Mouse (Mus musculus): ENCODE results near the gene Efcab5. TPM values are rescaled to one million over a fixed set of nuclear protein-coding genes. Genes with fewer than 3 reads are reported as not detected.

Gene Efcab5
- polyA plus RNA-seq, 1 experiment from 2014 or later, result 0.13 TPM

DNA sequence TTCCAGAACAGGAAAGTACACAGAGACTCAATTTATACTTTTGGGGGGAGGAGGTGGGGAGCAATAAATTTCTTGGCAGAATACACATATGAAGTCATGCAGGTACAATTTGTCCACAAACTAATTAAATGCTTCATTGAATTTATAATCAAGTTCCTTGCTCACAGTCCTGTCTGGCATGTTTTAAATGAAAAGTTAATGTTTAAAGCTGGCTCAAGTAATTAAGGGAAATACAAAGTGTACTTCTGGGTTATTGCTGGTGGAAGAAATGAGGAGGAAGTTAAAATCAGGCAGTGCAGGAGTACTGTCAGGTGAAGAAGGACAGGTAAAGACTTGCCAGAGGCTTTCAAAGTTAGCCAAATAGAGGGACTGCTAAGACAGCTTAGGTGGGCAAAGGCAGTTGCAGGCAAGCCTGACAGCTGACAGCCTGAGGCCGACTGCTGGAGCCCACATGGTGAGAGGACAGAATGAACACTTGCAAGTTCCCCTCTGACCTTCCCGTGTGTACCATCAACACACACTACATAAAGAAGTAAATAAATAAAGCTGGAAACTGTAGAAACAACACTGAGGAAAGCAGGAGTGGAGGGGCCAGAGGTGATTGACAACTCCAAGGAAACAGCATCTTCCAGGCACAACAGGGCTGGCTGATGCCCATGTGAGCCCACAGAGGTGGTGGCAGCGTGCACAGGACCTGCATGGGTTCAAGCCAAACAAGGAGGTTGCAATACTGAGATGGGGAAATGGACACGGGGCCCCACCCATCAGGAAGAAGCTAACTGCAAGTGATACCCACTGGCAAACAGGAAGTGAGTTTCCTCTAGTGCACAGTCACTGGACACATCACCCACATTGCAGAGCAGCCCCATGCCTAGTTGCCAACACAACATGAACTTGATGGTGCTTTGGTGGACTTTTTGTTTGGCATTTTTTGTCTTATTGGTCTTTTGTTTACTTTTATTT, 7.7 kb upstream of the Efcab5 start:
- Histone ChIP-seq H3K36me3 (no peaks in the 10 kb centered on the region), H3K9ac (no peak overlapping the region), H3K4me1 (peaks cover 36% of the 10 kb centered on the region), H3K4me3 (no peak overlapping the region), H3K27ac (replicated peaks) (peak overlapping the region; percentile 78), H3K9me3 (no peaks in the 10 kb centered on the region), H3K27me3 (replicated peaks) (no peaks in the 10 kb centered on the region), H3K4me2 (no peak overlapping the region)
- 45% methylated on average over 4 of the region's 4 CpGs for WGBS
- no peak for ATAC-seq (ENCODE audit: extremely low read depth, insufficient number of reproducible peaks, low FRiP score, low TSS enrichment)

DNA sequence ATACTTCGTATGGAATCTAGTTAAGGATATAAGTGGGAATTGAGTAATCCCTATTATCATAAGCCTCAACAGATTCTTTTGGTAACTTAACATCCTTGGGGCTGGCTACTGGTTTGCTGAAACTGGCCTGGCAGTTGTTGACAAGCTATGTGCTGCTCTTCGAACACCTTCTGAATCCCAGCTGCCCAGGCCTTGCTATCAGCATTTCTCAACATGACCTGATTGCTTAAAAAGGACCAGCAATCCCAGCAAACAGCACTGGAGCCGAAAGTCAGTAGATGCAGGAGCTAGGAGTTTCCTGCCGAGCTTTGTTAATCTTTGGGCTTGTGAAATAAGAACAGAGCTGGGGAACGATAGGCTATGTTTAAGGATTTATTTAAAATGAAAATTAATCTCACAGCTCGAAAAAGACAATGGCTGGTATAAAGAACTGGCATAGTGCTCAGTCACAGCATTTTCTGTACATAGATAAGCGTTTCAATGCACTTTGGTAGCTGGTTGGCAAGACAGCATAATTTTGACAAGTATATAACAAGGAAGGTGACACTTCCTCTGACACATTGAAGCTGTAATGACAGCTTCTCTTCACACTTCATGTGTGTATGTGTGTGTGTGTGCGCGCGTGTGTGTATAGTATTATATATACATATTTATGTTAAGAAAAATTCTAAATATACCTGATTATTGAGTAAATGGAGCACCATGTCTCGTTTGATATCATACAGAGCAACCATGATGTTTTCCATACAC, 6.8 kb upstream of the Efcab5 start:
- H3K9me3 ChIP-seq, result no peaks in the 10 kb centered on the region
- H3K27ac ChIP-seq (replicated peaks), result peak overlapping the region; percentile 78
- H3K9ac ChIP-seq, result no peak overlapping the region
- H3K4me1 ChIP-seq, result peaks cover 36% of the 10 kb centered on the region
- peak overlapping the region; percentile 23 for H3K4me2 ChIP-seq
- no peaks in the 10 kb centered on the region for H3K27me3 ChIP-seq (replicated peaks)
- no peak overlapping the region for H3K4me3 ChIP-seq
- H3K36me3 ChIP-seq, result no peaks in the 10 kb centered on the region
- 42% methylated on average over 11 of the region's 11 CpGs for WGBS
- ATAC-seq (ENCODE audit: extremely low read depth, insufficient number of reproducible peaks, low FRiP score, low TSS enrichment), result no peak

DNA sequence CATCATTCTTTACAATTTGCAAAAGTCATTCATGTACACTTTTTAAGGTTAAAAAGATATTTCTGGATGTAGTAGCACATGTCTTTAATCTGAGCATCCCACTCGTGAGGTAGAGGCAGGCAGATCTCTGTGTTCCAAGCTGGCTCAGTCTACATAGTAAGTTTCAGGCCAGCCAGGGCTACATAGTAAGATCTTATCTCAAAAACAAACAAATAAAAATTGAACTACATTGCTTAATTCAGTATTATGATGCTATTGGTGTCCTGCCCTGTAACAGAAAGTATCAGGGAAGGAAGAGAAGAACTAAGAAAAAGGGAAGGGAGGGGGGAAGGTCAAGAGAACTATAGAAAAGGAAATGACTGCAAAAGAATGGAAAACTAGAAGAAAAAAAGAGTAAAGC, 6.0 kb upstream of the Efcab5 start:
- Histone ChIP-seq H3K9me3 (no peaks in the 10 kb centered on the region), H3K9ac (no peak overlapping the region), H3K4me3 (no peak overlapping the region), H3K4me2 (no peak overlapping the region), H3K36me3 (no peaks in the 10 kb centered on the region), H3K27ac (replicated peaks) (peak overlapping the region; percentile 78), H3K27me3 (replicated peaks) (no peaks in the 10 kb centered on the region), H3K4me1 (peaks cover 36% of the 10 kb centered on the region)
- 71% methylated on average over 1 of the region's 1 CpGs for WGBS
- ATAC-seq (ENCODE audit: extremely low read depth, insufficient number of reproducible peaks, low FRiP score, low TSS enrichment), result no peak

DNA sequence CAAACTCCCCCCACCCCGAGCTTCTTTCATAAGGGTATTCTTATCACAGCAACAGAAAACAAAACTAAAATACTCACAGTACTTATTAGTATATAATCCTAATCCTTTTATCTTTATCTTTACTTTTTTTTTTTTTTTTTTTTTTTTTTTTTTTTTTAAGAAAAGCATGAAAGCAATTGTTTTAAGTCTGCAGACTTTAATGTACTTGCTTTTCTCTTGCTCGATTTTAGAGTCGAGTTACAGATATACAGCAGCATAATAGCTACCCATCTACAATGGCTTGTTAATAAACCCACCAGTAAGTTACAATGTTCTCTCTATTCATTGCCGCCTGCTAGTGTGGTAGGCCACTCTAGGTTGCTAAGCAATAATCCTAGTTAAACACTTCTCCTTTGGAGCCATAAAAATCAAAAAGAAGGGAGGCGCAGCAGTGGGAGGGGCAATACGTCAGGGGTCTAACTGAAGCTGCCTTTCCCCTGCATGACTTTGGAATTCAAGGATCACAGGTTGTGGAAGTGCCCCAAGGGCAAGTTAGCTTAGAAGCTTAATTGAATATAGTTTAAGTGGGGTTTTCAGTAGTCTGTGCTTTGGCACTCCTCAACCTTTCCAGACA, 5.3 kb upstream of the Efcab5 start:
- H3K9ac ChIP-seq, result no peak overlapping the region
- H3K36me3 ChIP-seq, result no peaks in the 10 kb centered on the region
- H3K9me3 ChIP-seq, result no peaks in the 10 kb centered on the region
- WGBS, result 46% methylated on average over 6 of the region's 6 CpGs
- H3K4me2 ChIP-seq, result peak overlapping the region; percentile 12; the same call in 1 of the 2 replicates
- no peaks in the 10 kb centered on the region for H3K27me3 ChIP-seq (replicated peaks)
- peaks cover 36% of the 10 kb centered on the region for H3K4me1 ChIP-seq
- H3K4me3 ChIP-seq, result no peak overlapping the region
- H3K27ac ChIP-seq (replicated peaks), result peak overlapping the region; percentile 78
- no peak for ATAC-seq (ENCODE audit: extremely low read depth, insufficient number of reproducible peaks, low FRiP score, low TSS enrichment)

DNA sequence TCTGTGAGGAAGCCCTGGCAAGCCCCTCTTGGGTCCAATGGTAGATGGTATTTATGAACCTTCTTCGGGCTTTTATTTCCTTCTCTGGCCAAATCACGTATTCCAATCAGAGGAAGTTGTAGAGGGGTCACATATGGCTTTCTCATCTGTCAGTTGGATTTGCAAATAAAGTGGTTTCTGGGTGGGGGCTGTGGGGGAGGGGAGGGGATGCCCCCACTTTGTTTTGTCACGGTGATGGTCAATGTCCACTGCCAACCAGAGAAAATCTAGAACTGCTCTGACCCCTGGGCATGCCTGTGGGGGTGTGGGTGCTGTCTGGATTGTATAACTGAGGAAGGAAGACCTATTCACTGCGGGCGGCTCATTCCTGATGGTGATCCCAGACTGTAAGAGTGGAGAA, 4.6 kb upstream of the Efcab5 start:
- Histone ChIP-seq H3K4me3 (no peak overlapping the region), H3K9ac (no peak overlapping the region), H3K4me2 (no peak overlapping the region), H3K9me3 (no peaks in the 10 kb centered on the region), H3K27me3 (replicated peaks) (no peaks in the 10 kb centered on the region), H3K36me3 (no peaks in the 10 kb centered on the region), H3K4me1 (peaks cover 36% of the 10 kb centered on the region), H3K27ac (replicated peaks) (no peak overlapping the region)
- WGBS, result 73% methylated on average over 5 of the region's 5 CpGs
- ATAC-seq (ENCODE audit: extremely low read depth, insufficient number of reproducible peaks, low FRiP score, low TSS enrichment), result no peak

DNA sequence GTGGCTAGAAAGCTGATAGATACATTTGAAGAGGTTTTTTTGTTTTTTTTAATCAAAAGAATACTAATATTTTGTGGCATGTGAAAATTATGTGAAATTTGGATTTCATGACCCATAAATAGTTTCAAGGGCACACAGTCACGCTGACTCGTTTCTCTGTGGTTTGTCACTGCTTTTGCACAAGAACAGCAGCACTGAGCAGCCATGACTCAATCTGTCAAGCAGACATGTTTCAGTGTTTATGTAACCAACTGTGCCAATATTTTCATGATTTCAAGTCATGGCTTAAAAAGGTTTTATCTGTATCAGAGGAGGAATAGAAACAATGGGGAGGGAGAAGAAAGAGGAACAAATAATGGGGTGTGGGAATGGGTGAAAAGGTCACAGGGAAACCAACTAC, 3.8 kb downstream of the Efcab5 start:
- peaks cover 15% of the 10 kb centered on the region for H3K4me1 ChIP-seq
- no peak overlapping the region for H3K4me3 ChIP-seq
- no peak overlapping the region for H3K9ac ChIP-seq
- no peaks in the 10 kb centered on the region for H3K36me3 ChIP-seq
- H3K4me2 ChIP-seq, result no peak overlapping the region
- H3K27me3 ChIP-seq (replicated peaks), result no peaks in the 10 kb centered on the region
- no peak overlapping the region for H3K27ac ChIP-seq (replicated peaks)
- ATAC-seq (ENCODE audit: extremely low read depth, insufficient number of reproducible peaks, low FRiP score, low TSS enrichment), result no peak
- WGBS, result 53% methylated on average over 2 of the region's 2 CpGs
- H3K9me3 ChIP-seq, result no peaks in the 10 kb centered on the region

DNA sequence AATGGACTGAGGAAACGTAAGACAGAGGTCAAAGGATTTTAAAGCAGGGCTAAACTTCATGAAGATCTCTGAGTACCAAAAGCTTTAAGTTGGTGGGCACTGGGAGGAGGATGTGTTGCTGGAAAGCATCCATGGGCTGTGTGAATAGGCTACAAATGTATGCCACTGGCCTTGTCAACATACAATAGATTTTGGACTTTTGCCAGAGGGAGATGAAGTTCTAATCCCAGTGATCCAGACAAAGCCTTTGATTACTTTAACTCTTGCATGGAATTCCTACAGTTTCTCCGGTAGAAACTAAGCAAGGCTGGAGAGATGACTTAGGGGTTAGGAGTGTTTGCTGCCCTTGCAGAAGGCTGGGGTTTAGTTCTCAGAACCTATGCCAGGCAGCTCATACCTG, 6.2 kb downstream of the Efcab5 start:
- Histone ChIP-seq H3K9ac (no peak overlapping the region), H3K27ac (replicated peaks) (no peak overlapping the region), H3K4me2 (no peak overlapping the region), H3K4me1 (peaks cover 20% of the 10 kb centered on the region), H3K27me3 (replicated peaks) (no peaks in the 10 kb centered on the region), H3K9me3 (no peaks in the 10 kb centered on the region), H3K4me3 (no peak overlapping the region), H3K36me3 (no peaks in the 10 kb centered on the region; the same call in 1 of the 2 replicates)
- 49% methylated on average over 2 of the region's 2 CpGs for WGBS
- ATAC-seq (ENCODE audit: extremely low read depth, insufficient number of reproducible peaks, low FRiP score, low TSS enrichment), result no peak

DNA sequence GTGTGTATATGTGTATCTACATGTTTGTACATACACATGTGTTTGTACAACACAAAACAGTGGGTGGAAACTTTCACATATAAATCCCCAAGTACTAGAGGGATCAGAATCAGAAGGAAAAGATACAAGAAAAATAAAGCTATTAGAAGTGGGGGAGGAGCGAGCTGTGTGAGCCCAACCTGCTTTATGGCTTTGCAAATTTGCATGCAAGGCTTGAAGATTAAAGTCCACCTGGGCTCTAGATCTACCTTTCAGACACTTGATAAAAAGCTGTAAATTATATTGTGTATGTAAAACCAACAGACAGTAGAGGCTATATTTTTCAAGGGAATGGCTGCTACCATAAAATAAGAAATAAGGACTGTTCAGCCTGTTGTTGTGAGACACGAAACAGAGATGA, 6.7 kb downstream of the Efcab5 start:
- Histone ChIP-seq H3K4me2 (no peak overlapping the region), H3K27ac (replicated peaks) (no peak overlapping the region), H3K4me1 (peaks cover 20% of the 10 kb centered on the region), H3K27me3 (replicated peaks) (no peaks in the 10 kb centered on the region), H3K4me3 (no peak overlapping the region), H3K9ac (no peak overlapping the region), H3K36me3 (no peaks in the 10 kb centered on the region; the same call in 1 of the 2 replicates), H3K9me3 (no peaks in the 10 kb centered on the region)
- no peak for ATAC-seq (ENCODE audit: extremely low read depth, insufficient number of reproducible peaks, low FRiP score, low TSS enrichment)
- 76% methylated on average over 2 of the region's 2 CpGs for WGBS

DNA sequence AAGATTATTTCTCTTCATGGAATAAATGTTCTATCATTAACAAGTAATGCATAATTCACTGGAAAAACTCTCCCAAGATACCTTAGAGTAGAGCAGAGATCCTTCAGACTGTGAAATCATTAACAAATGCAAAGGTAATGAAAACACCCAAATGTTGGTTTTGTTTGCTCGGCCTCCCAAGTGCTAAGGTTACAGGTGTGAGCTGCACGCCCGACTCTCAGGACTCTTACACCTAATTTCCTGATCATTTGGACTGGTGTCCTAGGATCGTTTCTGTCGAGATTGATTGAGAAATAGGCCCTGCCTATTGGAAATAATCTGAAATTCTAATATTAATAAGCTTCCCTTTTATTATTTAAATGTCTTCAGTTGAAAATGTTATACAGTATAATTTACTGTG, 7.2 kb downstream of the Efcab5 start:
- no peak for ATAC-seq (ENCODE audit: extremely low read depth, insufficient number of reproducible peaks, low FRiP score, low TSS enrichment)

DNA sequence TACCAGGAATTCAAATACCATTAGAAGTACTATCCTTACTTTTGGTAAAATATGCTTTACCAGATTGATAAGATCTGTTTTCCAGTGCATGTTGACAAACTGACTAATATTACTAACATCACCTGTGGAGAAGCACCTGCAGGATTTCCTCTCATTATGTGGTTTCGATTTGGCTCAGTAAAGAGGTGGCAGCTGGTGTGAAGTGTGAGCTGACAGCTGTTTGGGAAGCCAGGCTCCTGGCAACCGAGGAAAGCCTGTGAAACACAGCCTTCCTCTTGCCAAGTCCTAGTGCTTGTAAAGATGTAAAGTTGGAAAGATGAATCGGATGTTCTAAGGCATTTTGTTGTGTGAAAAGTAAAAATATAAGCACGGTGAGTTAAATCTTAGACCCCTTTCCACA, 7.9 kb downstream of the Efcab5 start:
- H3K9ac ChIP-seq, result no peak overlapping the region
- no peak overlapping the region for H3K4me2 ChIP-seq
- peaks cover 20% of the 10 kb centered on the region for H3K4me1 ChIP-seq
- no peak for ATAC-seq (ENCODE audit: extremely low read depth, insufficient number of reproducible peaks, low FRiP score, low TSS enrichment)
- no peak overlapping the region for H3K4me3 ChIP-seq
- WGBS, result 27% methylated on average over 4 of the region's 4 CpGs
- no peaks in the 10 kb centered on the region for H3K9me3 ChIP-seq
- no peak overlapping the region for H3K27ac ChIP-seq (replicated peaks)
- no peaks in the 10 kb centered on the region; the same call in 1 of the 2 replicates for H3K36me3 ChIP-seq
- H3K27me3 ChIP-seq (replicated peaks), result no peaks in the 10 kb centered on the region

More for the DNA sequence above, 7.2 kb downstream of the Efcab5 start:
- Histone ChIP-seq H3K9ac (no peak overlapping the region), H3K4me2 (no peak overlapping the region), H3K27ac (replicated peaks) (no peak overlapping the region), H3K27me3 (replicated peaks) (no peaks in the 10 kb centered on the region), H3K36me3 (no peaks in the 10 kb centered on the region; the same call in 1 of the 2 replicates), H3K4me1 (peaks cover 20% of the 10 kb centered on the region), H3K9me3 (no peaks in the 10 kb centered on the region), H3K4me3 (no peak overlapping the region)
- 72% methylated on average over 5 of the region's 5 CpGs for WGBS

DNA sequence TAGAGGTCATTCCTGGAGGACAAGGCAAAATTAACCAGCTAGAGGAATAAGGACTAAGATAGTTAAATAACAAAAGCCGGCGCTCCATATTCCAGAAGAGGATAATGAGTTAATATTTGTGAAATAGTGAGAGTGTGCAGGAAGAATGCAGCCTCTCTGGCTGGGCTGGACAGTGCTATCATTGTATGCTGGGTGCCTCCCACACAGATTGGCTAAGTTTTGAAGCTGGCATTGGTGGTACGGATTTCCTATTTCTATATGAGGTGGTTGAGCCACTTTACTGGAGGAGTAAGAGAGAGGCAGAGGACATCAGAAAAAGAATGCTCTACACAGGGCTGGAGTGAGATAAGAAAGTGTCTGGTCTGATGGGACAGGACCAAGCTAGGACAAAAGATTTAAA, 9.0 kb downstream of the Efcab5 start:
- no peaks in the 10 kb centered on the region; the same call in 1 of the 2 replicates for H3K36me3 ChIP-seq
- H3K27me3 ChIP-seq (replicated peaks), result no peaks in the 10 kb centered on the region
- ATAC-seq (ENCODE audit: extremely low read depth, insufficient number of reproducible peaks, low FRiP score, low TSS enrichment), result no peak
- H3K4me2 ChIP-seq, result no peak overlapping the region
- H3K4me1 ChIP-seq, result peaks cover 20% of the 10 kb centered on the region
- H3K27ac ChIP-seq (replicated peaks), result no peak overlapping the region
- WGBS, result 78% methylated on average over 3 of the region's 3 CpGs
- no peak overlapping the region for H3K9ac ChIP-seq
- no peaks in the 10 kb centered on the region for H3K9me3 ChIP-seq
- H3K4me3 ChIP-seq, result no peak overlapping the region
